Mouse (Mus musculus): ENCODE data around the gene Cul4a.

- TF ChIP-seq CTCF (IDR thresholded peaks at IDR 0.05; ENCODE audit: borderline replicate concordance, insufficient read depth, low read length) = no peak
- no peak for TF ChIP-seq POLR2A (IDR thresholded peaks at IDR 0.05; ENCODE audit: low read depth, low read length)
Measured at GRCm38 (mm10) chr8:13170510-13170909, 65.1 kb downstream of the Cul4a start.

All from embryonic fibroblast, embryonic 13.5 days (primary cell).